Mouse (Mus musculus): ENCODE measurements at regions not wholly inside any gene's neighbourhood (a gene's known extent, or its start where the extent isn't known, plus 50 kb on each side); places are given as distances from the start of the nearest gene placed in this dataset.

GRCm38 (mm10) chr6:31262651-31263050 is 135.9 kb upstream of the Mkln1 start:
- ATAC-seq (replicated peaks; ENCODE audit: insufficient number of reproducible peaks, low FRiP score, low TSS enrichment, poor library complexity, severe bottlenecking), result no peak

- ATAC-seq (replicated peaks; ENCODE audit: insufficient number of reproducible peaks, low FRiP score, low TSS enrichment, poor library complexity, severe bottlenecking), result no peak
Measured at GRCm38 (mm10) chr6:31263821-31264220, 134.7 kb upstream of the Mkln1 start.

GRCm38 (mm10) chr6:31266441-31267040 is 132.0 kb upstream of the Mkln1 start:
- no peak for ATAC-seq (replicated peaks; ENCODE audit: insufficient number of reproducible peaks, low FRiP score, low TSS enrichment, poor library complexity, severe bottlenecking)

- ATAC-seq (replicated peaks; ENCODE audit: insufficient number of reproducible peaks, low FRiP score, low TSS enrichment, poor library complexity, severe bottlenecking), result no peak
Measured at GRCm38 (mm10) chr6:31268057-31268456, 130.5 kb upstream of the Mkln1 start.

- ATAC-seq (replicated peaks; ENCODE audit: insufficient number of reproducible peaks, low FRiP score, low TSS enrichment, poor library complexity, severe bottlenecking), result no peak
Measured at GRCm38 (mm10) chr6:31273816-31274215, 124.7 kb upstream of the Mkln1 start.

- ATAC-seq (replicated peaks; ENCODE audit: insufficient number of reproducible peaks, low FRiP score, low TSS enrichment, poor library complexity, severe bottlenecking), result no peak
Measured at GRCm38 (mm10) chr6:31274236-31274635, 124.3 kb upstream of the Mkln1 start.

GRCm38 (mm10) chr6:31277792-31278191 is 120.7 kb upstream of the Mkln1 start:
- ATAC-seq (replicated peaks; ENCODE audit: insufficient number of reproducible peaks, low FRiP score, low TSS enrichment, poor library complexity, severe bottlenecking), result no peak

GRCm38 (mm10) chr6:31283973-31284372 is 114.6 kb upstream of the Mkln1 start:
- ATAC-seq (replicated peaks; ENCODE audit: insufficient number of reproducible peaks, low FRiP score, low TSS enrichment, poor library complexity, severe bottlenecking), result no peak

- peak; percentile 72 for ATAC-seq (replicated peaks; ENCODE audit: insufficient number of reproducible peaks, low FRiP score, low TSS enrichment, poor library complexity, severe bottlenecking)
Measured at GRCm38 (mm10) chr6:31284390-31284789, 114.1 kb upstream of the Mkln1 start.

- ATAC-seq (replicated peaks; ENCODE audit: insufficient number of reproducible peaks, low FRiP score, low TSS enrichment, poor library complexity, severe bottlenecking), result peak; percentile 20; the same call in 1 of the 2 replicates
Measured at GRCm38 (mm10) chr6:31285064-31285463, 113.5 kb upstream of the Mkln1 start.

GRCm38 (mm10) chr6:31285981-31286737 is 112.4 kb upstream of the Mkln1 start:
- no peak for ATAC-seq (replicated peaks; ENCODE audit: insufficient number of reproducible peaks, low FRiP score, low TSS enrichment, poor library complexity, severe bottlenecking)

GRCm38 (mm10) chr6:31287176-31287575 is 111.4 kb upstream of the Mkln1 start:
- no peak for ATAC-seq (replicated peaks; ENCODE audit: insufficient number of reproducible peaks, low FRiP score, low TSS enrichment, poor library complexity, severe bottlenecking)

- ATAC-seq (replicated peaks; ENCODE audit: insufficient number of reproducible peaks, low FRiP score, low TSS enrichment, poor library complexity, severe bottlenecking), result no peak
Measured at GRCm38 (mm10) chr6:31287686-31288085, 110.8 kb upstream of the Mkln1 start.

GRCm38 (mm10) chr6:31288421-31289233 is 109.9 kb upstream of the Mkln1 start:
- ATAC-seq (replicated peaks; ENCODE audit: insufficient number of reproducible peaks, low FRiP score, low TSS enrichment, poor library complexity, severe bottlenecking), result no peak

GRCm38 (mm10) chr6:31289234-31289486 is 109.4 kb upstream of the Mkln1 start:
- ATAC-seq (replicated peaks; ENCODE audit: insufficient number of reproducible peaks, low FRiP score, low TSS enrichment, poor library complexity, severe bottlenecking), result no peak

- ATAC-seq (replicated peaks; ENCODE audit: insufficient number of reproducible peaks, low FRiP score, low TSS enrichment, poor library complexity, severe bottlenecking), result no peak
Measured at GRCm38 (mm10) chr6:31292081-31292480, 106.5 kb upstream of the Mkln1 start.

- ATAC-seq (replicated peaks; ENCODE audit: insufficient number of reproducible peaks, low FRiP score, low TSS enrichment, poor library complexity, severe bottlenecking), result no peak
Measured at GRCm38 (mm10) chr6:31293008-31293407, 105.5 kb upstream of the Mkln1 start.

- ATAC-seq (replicated peaks; ENCODE audit: insufficient number of reproducible peaks, low FRiP score, low TSS enrichment, poor library complexity, severe bottlenecking), result no peak
Measured at GRCm38 (mm10) chr6:31299395-31299794, 99.1 kb upstream of the Mkln1 start.

GRCm38 (mm10) chr6:31305736-31306135 is 92.8 kb upstream of the Mkln1 start:
- no peak for ATAC-seq (replicated peaks; ENCODE audit: insufficient number of reproducible peaks, low FRiP score, low TSS enrichment, poor library complexity, severe bottlenecking)
